Mouse (Mus musculus): Measurements from ENCODE around the gene Ppp1r12b. TPM values are rescaled to one million over a fixed set of nuclear protein-coding genes. Genes with fewer than 3 reads are reported as not detected.

Ppp1r12b gene
- total RNA-seq, 2 experiments from 2014 or later: 6.7 to 10.3 TPM

DNA sequence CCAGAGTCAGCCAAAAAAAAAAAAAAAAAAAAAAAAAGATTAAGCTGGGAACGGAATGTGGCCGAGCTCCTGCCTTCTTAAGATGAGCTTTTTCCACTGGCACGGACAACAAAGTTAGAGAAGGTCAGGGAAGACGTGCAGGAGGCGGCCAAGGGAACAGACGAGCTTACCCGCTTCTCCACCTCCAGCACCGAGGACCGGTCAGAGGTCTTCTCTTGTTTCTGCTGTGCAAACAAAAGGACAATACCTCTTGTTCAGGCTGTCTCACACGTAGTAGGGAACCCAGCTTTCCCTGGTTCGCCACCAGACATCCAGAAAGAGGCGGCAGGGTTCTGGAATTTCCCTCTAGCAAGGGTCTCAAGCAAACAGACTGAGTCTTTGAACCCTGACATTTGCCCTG, 182.5 kb downstream of the Ppp1r12b start:
- ATAC-seq (replicated peaks; ENCODE audit: low FRiP score, low TSS enrichment, poor library complexity, severe bottlenecking): no peak

GRCm38 (mm10) chr1:134772821-134773220, 182.9 kb downstream of the Ppp1r12b start:
- no peak for ATAC-seq (replicated peaks; ENCODE audit: low FRiP score, low TSS enrichment, poor library complexity, severe bottlenecking)

- ATAC-seq (replicated peaks; ENCODE audit: low FRiP score, low TSS enrichment, poor library complexity, severe bottlenecking): no peak
Observed at GRCm38 (mm10) chr1:134771999-134772398, 183.7 kb downstream of the Ppp1r12b start.

DNA sequence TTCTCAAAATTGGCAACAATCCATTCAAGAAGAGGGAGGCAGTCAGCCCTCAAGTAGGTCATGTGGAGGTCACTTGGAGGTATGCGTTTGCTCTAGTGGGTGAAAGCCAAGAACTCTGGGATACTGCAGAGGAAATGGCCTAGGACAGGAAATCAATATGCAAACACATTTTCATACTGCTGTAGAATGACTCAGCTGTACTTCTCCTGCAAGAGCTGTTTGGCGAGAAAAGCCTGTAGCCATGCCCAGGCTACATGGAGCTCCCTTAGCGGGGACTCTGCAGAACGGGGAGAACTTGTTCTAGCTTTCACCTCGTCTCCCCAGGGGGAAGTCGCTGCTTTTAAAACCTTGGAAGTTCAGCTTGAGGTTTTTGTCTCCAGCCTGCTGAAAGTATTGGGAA, 184.4 kb downstream of the Ppp1r12b start:
- no peak for ATAC-seq (replicated peaks; ENCODE audit: low FRiP score, low TSS enrichment, poor library complexity, severe bottlenecking)

DNA sequence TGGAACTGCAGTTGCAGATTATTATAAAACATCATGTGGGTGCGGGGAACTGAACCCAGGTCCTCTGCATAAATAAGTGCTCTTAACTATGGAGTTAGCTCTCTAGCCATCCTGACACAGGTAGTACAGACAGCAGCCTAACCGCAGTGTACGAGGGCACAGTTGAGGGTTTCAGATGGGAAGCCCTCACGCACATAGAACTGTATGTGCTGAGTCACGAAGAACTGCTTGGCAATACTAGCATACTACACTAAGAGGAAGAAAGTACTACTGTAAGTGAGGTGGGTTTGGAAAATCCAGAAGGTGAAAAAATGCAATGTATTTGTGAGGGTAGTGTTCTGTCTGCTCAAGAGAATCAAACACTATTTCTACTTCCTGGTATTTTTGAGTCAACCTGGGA, 185.4 kb downstream of the Ppp1r12b start:
- no peak for ATAC-seq (replicated peaks; ENCODE audit: low FRiP score, low TSS enrichment, poor library complexity, severe bottlenecking)

DNA sequence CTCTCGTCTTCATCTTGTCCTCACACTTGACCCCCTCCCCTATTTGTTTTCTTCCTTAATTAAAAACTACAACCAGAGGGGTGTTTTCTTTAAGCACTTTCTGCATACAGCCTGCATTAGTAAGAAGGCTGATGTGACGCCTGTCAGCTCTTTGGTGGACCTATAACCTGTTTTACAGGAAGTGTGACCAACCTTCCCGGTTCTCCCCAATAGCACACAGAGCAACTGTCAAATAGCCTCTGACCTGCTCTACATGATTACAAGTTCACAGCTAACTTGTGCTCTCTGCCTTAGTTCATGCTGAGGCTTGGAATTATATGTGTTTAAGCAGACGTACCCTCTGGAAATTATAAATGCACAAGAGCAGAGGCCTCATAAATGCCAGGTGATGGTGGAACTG, 189.3 kb downstream of the Ppp1r12b start:
- no peak for ATAC-seq (replicated peaks; ENCODE audit: low FRiP score, low TSS enrichment, poor library complexity, severe bottlenecking)

- peak; percentile 58 for ATAC-seq (replicated peaks; ENCODE audit: low FRiP score, low TSS enrichment, poor library complexity, severe bottlenecking)
Observed at GRCm38 (mm10) chr1:134764831-134765458, 190.8 kb downstream of the Ppp1r12b start.

- ATAC-seq (replicated peaks; ENCODE audit: low FRiP score, low TSS enrichment, poor library complexity, severe bottlenecking): no peak
Observed at GRCm38 (mm10) chr1:134763776-134764438, 191.8 kb downstream of the Ppp1r12b start.

DNA sequence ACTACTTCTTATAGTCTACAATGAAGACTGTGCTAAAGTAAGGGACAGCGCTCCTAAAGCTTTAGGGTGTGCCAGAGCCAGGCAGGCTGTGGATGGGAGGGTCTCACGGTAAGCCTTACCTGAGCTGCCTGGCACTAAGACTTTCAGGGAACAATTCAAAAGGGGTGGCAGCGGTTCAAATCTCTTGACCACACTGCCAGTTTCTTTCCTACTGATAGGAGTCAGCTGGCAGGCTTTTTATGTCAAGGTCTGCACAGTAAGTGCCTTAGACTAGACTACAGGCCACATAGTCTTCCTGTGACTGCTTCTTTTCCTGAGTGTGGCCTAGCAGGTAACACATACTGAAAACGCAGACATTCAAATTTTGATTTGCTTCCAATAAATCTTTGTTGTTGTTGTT, 192.5 kb downstream of the Ppp1r12b start:
- no peak for ATAC-seq (replicated peaks; ENCODE audit: low FRiP score, low TSS enrichment, poor library complexity, severe bottlenecking)

DNA sequence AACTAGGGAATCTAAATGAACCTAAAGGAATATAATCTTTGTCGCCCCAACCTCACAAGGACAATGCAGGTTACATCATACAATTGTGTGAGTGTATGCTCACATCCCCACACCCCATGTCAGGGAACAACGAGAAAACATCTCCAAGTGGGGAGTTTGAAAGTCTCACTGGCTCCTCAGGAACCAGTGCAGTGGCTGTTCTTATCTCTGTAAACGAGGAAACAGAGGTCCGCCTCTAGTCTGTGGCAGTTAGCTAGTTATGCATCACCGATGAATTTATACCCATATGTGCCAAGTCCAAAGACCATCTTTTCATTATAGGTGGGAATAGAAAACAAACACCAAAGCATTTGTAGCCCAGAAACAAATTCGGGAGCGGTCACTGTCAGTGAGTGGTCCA, 194.2 kb downstream of the Ppp1r12b start:
- 0 out of 2 replicates have a peak, but pooled peaks have one; percentile 45 for ATAC-seq (replicated peaks; ENCODE audit: low FRiP score, low TSS enrichment, poor library complexity, severe bottlenecking)

DNA sequence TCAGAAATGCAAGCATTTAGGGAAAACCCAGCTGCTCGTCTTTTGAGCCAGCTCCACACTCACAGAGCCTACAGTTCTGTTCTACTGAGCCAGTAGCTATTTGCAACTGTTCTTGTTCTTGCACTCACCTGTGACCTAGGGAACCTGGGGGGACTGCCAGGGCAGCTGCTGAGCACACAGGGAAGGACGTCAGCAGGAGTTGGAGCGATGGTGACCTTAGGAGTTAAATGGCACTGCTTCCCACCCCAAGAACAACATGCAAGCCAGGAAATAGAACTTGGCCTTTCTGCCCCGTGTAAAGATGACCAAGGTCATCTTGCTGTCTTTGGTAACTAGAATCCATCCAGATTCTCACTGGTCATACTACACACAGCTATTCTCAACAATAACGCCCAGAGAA, 195.1 kb downstream of the Ppp1r12b start:
- no peak for ATAC-seq (replicated peaks; ENCODE audit: low FRiP score, low TSS enrichment, poor library complexity, severe bottlenecking)

GRCm38 (mm10) chr1:134759133-134759532, 196.6 kb downstream of the Ppp1r12b start:
- no peak for ATAC-seq (replicated peaks; ENCODE audit: low FRiP score, low TSS enrichment, poor library complexity, severe bottlenecking)

DNA sequence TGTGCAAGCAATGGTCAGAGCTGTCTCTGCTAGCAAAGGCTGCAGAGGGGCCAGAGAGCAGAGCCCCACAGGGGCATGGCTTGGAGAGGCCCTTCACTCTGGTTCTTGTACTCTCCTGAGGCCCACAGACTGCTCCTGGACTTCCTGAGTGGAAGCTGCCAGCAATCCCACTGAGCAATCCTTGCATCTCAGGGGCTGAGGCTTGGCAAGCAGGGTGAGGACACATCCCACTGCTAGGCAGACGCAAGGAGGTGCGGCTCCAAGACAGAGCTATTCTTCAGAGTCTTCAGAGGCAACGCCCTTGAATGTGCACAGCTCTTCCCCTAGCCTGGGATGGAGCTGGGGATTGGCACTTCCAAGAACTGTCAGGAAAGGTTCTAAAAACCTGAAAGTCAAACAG, 198.5 kb downstream of the Ppp1r12b start:
- ATAC-seq (replicated peaks; ENCODE audit: low FRiP score, low TSS enrichment, poor library complexity, severe bottlenecking): no peak

DNA sequence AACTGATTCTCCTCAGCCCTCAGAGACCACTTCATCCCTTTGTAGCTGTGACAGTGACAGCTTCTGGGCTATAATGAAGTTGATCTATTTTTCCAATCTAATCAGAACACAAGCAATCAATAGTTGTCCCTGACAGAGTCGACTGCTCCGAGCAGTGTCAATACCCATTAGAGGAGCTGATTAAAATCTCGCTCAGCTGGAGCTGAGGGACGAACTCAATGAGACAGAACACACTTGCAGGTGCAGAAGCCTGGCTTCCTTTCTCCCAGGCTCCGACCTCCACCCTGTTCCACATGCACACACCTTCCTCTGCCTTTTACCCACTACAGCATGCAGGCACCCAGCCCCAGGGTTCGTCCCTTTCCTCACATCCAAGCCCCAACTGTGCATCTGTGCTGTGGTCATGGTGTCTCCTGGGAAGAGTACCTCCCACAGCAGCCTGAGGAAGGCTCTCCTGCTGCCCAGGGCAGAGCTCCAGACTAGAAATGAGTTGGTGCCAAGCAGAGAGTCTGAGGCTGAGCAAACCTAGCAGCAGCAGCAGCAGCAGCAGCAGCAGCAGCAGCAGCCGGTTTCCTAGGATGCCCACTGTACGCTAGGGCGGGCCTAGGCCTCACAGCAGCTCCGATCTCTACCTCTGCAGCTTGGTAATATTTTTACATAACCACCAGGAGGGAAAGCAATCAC, 199.4 kb downstream of the Ppp1r12b start:
- no peak for ATAC-seq (replicated peaks; ENCODE audit: low FRiP score, low TSS enrichment, poor library complexity, severe bottlenecking)

- no peak for ATAC-seq (replicated peaks; ENCODE audit: low FRiP score, low TSS enrichment, poor library complexity, severe bottlenecking)
Observed at GRCm38 (mm10) chr1:134755548-134756189, 200.1 kb downstream of the Ppp1r12b start.

- ATAC-seq (replicated peaks; ENCODE audit: low FRiP score, low TSS enrichment, poor library complexity, severe bottlenecking): no peak
Observed at GRCm38 (mm10) chr1:134754818-134755217, 200.9 kb downstream of the Ppp1r12b start.

DNA sequence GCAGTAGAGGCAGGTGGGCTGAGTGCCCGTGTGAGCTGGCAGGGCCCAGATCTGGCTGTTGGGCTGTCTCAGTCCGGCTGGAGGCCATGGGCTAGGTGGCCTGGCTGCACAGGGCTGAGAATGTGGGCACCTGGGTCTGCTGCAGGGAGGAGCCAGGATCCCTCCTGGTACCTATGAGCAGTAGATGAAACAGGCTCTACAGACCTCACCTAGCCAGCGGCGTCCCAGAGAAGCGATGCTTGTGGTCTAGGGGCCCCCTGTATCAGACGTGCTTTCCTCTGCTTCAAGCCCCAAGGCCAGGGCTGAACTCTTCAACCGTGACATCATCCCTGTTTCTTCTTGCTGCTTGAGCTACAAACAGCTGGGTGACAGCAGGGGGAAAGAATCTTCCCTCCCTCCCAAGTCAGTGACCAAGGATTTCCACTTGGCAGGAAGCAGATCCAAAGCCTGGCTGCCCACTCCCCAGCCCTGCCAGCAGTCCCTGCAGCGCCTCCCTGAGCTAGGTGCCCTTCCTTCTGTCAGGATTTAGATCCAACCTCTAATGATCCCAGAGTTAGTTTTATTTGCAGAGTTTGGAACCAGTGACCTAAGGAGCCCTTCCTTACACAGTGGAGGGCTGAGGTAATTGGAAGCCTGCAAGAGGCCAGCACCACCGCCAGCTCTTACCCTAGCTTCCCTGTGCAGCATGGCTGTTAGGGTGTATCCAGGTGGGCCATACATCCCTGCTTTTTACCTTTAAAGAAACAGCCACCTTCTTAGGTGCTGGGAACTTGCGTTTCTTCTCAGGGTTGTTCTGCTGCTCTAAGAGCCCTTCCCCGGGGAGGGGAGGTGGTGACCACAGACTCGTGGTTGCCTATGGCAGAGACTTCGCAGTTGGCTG, 201.8 kb downstream of the Ppp1r12b start:
- ATAC-seq (replicated peaks; ENCODE audit: low FRiP score, low TSS enrichment, poor library complexity, severe bottlenecking): no peak

DNA sequence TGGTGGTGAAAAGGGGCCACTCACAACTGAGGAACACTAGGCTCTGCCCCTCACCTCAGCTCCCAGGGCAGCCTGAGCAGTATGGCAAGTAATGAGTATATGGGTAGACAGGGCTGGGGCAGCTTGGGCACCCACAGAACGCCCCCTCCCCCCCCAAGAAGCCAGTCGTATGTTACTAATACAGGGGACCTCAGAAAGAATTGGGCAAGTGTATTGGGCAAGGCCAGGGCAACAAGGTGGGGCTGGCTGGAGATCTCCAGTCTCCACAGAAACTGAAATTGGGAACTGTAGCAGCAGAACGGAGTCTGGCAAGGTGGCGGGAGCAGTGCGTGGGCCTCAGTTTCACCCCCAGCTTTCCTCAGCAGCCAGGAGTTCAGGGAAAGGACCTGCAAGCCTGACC, 203.3 kb downstream of the Ppp1r12b start:
- no peak for ATAC-seq (replicated peaks; ENCODE audit: low FRiP score, low TSS enrichment, poor library complexity, severe bottlenecking)

DNA sequence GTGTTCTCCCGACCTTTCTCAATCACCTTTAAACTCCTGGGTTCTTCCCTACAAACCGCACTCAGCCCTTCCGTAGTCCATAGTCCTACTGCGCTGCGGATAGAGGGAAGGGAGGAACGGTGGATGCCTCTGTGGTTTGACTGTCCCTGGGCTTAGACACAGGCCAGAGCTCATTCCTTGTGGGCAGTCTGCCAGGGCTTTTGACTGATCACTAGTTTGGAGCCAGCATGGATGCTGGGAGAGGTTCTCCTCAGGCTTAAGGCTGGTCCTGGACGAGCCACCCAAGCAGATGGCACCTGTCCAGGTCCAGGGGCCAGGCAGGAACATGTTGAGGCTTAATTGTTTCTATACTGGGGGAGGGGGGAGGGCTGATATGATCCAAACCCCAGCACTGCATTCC, 205.9 kb downstream of the Ppp1r12b start:
- no peak for ATAC-seq (replicated peaks; ENCODE audit: low FRiP score, low TSS enrichment, poor library complexity, severe bottlenecking)
